In genomic region chrX:133601195-133601594, GRCm38 (mm10) we compare ENCODE assay signal across 20 mouse cellular contexts.
DNase-seq lines count a peak whose midpoint lies in the region; ATAC-seq and TF ChIP-seq lines count a peak whose summit lies in the region.
"Had no signal": no experiment of that assay in that cellular context is flagged by ENCODE, and none has a peak within 500 bp of the region (broad histone marks: within the 10 kb centered on the region; RNA-seq: fewer than 3 reads in every experiment).

No protein-coding gene starts in this region.

- CTCF ChIA-PET in Patski (lab: Charles Lee) = interaction anchor here (0.6 kb wide), 1 partner anchor 279 kb away, joined by 4 read pairs; no protein-coding TSS in a partner anchor

- H3K27me3 ChIP-seq in Patski = peaks cover 25% of the 10 kb centered on the region
- peaks cover 3% of the 10 kb centered on the region; the same call in 1 of the 2 replicates for H3K27me3 ChIP-seq in embryonic facial prominence, embryonic 15.5 days
- H3K27me3 ChIP-seq in myocyte (ENCODE audit: control insufficient read depth, insufficient read depth, insufficient read length) = no peaks in the 10 kb centered on the region

- in situ Hi-C loops in Patski (cut with MboI; ENCODE audit: low pct_unique_long_range_greater_than_20kb) = no loop called here

- peak; percentile 57 for DNase-seq in Muller cell, postnatal 12 days (ENCODE audit: inconsistent ontology term)
- DNase-seq in Patski (ENCODE audit: low read depth, low spot score) = peak; percentile 47
- no peak for DNase-seq in urinary bladder, postnatal 25 days (ENCODE audit: low spot score)
- DNase-seq in layer of hippocampus, adult 9-11 months = no peak
- no peak for DNase-seq in cerebellum, adult 11-12 months
- DNase-seq: adrenal gland, adult 2 months; adrenal gland, postnatal 10 days; adrenal gland, postnatal 25 days; cerebellum, adult 11 months; cerebellum, adult 2 months; cerebellum, adult 9-10 months; cerebellum, postnatal 10 days; cerebellum, postnatal 25 days had no signal

- TF ChIP-seq POLR2A in myocyte (IDR thresholded peaks at IDR 0.05; ENCODE audit: insufficient read length, low read depth) = no peak

- peak overlapping the region; percentile 48; the same call in 1 of the 2 replicates for H3K27ac ChIP-seq in embryonic facial prominence, embryonic 15.5 days (replicated peaks)
- H3K27ac ChIP-seq: forebrain, embryonic 10.5 days; forebrain, embryonic 12.5 days had no signal

- no peak overlapping the region for H3K4me3 ChIP-seq in embryonic facial prominence, embryonic 15.5 days (replicated peaks)
- H3K4me3 ChIP-seq in myocyte = no peak overlapping the region
- H3K4me3 ChIP-seq: erythroblast, embryonic 14.5 days; forebrain, embryonic 10.5 days; forebrain, embryonic 12.5 days had no signal

- POLR2A ChIA-PET in Patski (lab: Charles Lee) = interaction anchor here (1.1 kb wide), 1 partner anchor 32 kb away, joined by 3 read pairs; no protein-coding TSS in a partner anchor

- no peaks in the 10 kb centered on the region for H3K4me1 ChIP-seq in embryonic facial prominence, embryonic 15.5 days
- H3K4me1 ChIP-seq: forebrain, embryonic 10.5 days; forebrain, embryonic 12.5 days had no signal

- H3K36me3 ChIP-seq in embryonic facial prominence, embryonic 15.5 days = no peaks in the 10 kb centered on the region
- H3K36me3 ChIP-seq in myocyte (ENCODE audit: control insufficient read depth, insufficient read depth) = no peaks in the 10 kb centered on the region
- H3K36me3 ChIP-seq: forebrain, embryonic 12.5 days had no signal

- no peak for TF ChIP-seq CTCF in Patski (IDR thresholded peaks at IDR 0.05)

- ATAC-seq in Patski = peak; percentile 92
- no peak for ATAC-seq in embryonic facial prominence, embryonic 15.5 days (ENCODE audit: insufficient number of reproducible peaks, low FRiP score, low TSS enrichment, low read depth)
- ATAC-seq: forebrain, embryonic 14.5 days; forebrain, embryonic 16.5 days had no signal

- H3ac ChIP-seq in myocyte (ENCODE audit: control insufficient read depth, insufficient read length) = no peak overlapping the region

- no peaks in the 10 kb centered on the region for H3K79me2 ChIP-seq in myocyte (ENCODE audit: control insufficient read depth, insufficient read depth)

- WGBS in embryonic facial prominence, embryonic 15.5 days = 51% methylated on average over 2 of the region's 2 CpGs

- H3K9ac ChIP-seq in embryonic facial prominence, embryonic 15.5 days = no peak overlapping the region
- H3K9ac ChIP-seq: forebrain, embryonic 12.5 days had no signal

- no peaks in the 10 kb centered on the region for H3K9me3 ChIP-seq in embryonic facial prominence, embryonic 15.5 days (replicated peaks)
- H3K9me3 ChIP-seq: forebrain, embryonic 10.5 days; forebrain, embryonic 12.5 days had no signal

- H3K4me2 ChIP-seq in embryonic facial prominence, embryonic 15.5 days (replicated peaks) = no peak overlapping the region
- peak overlapping the region; percentile 74 for H3K4me2 ChIP-seq in myocyte (ENCODE audit: low read depth)
- H3K4me2 ChIP-seq: forebrain, embryonic 12.5 days had no signal

TF ChIP-seq in myocyte, 11 proteins besides CTCF, POLR2A, EP300 and RAD21:
- TF ChIP-seq MAX (IDR thresholded peaks at IDR 0.05; ENCODE audit: low read depth) = no peak
- no peak for TF ChIP-seq POLR2AphosphoS2 (IDR thresholded peaks at IDR 0.05; ENCODE audit: insufficient read length, low read depth)
- TF ChIP-seq E2F4 (IDR thresholded peaks at IDR 0.05; ENCODE audit: insufficient read depth) = no peak
- TF ChIP-seq SRF (IDR thresholded peaks at IDR 0.05; ENCODE audit: control insufficient read depth, insufficient read length, low read depth) = no peak
- no peak for TF ChIP-seq USF1 (IDR thresholded peaks at IDR 0.05; ENCODE audit: low read depth)
- TF ChIP-seq TCF3 (IDR thresholded peaks at IDR 0.05; ENCODE audit: insufficient read length, low read depth) = no peak
- no peak for TF ChIP-seq REST (IDR thresholded peaks at IDR 0.05; ENCODE audit: insufficient read depth, insufficient read length)
- TF ChIP-seq TCF12 (IDR thresholded peaks at IDR 0.05; ENCODE audit: insufficient read depth, poor library complexity, severe bottlenecking) = no peak
- no peak for TF ChIP-seq MYOG (IDR thresholded peaks at IDR 0.05; ENCODE audit: control insufficient read depth in 1 of 3, insufficient read depth in 1 of 3, insufficient read length in 2 of 3, low read depth in 2 of 3)
- no peak for TF ChIP-seq MYOD1 (IDR thresholded peaks at IDR 0.05; ENCODE audit: control insufficient read depth in 1 of 3, insufficient read length in 2 of 3, low read depth in 2 of 3)
- TF ChIP-seq CEBPB (IDR thresholded peaks at IDR 0.05; ENCODE audit: insufficient read depth, poor library complexity, severe bottlenecking) = no peak

Comparison
In these comparisons a context has a peak if more than half of its experiments do, and no peak if none do; other contexts are left out.
1. DNase-seq: peak in Muller cell, postnatal 12 days (single experiment) and Patski (single experiment); none in urinary bladder, postnatal 25 days (single experiment), layer of hippocampus, adult 9-11 months (single experiment) and cerebellum, adult 11-12 months (single experiment).